Mouse (Mus musculus): ENCODE measurements around the gene Olfr457.

- TF ChIP-seq GATA1 (IDR thresholded peaks at IDR 0.05; ENCODE audit: low read length) (no peak), TAL1 (IDR thresholded peaks at IDR 0.05; ENCODE audit: low read length) (no peak)
Measured at GRCm38 (mm10) chr6:42424472-42424871, 51.7 kb downstream of the Olfr457 start.
